Mouse (Mus musculus) midbrain, embryonic 12.5 days (tissue): Measurements from ENCODE around the gene Glrx. TPM values are rescaled to one million over a fixed set of nuclear protein-coding genes. Genes with fewer than 3 reads are reported as not detected.
A peak's percentile ranks its signal among the peaks of the same experiment; 100 is the strongest.
"Not testable (repeated sequence)": the region's sequence is repeated elsewhere in the genome, so short reads cannot be mapped to it uniquely, and the experiment has no call there.

ENCODE experiments used
- ATAC-seq: fragments of 200-750 bp; cut with Nextera tagmentation; 2 replicates; pipeline ENCODE4 v1.8.0; 2017; ENCODE audit warnings: low read depth, moderate TSS enrichment, moderate library complexity; ENCODE audit not compliant: low FRiP score
- H3K27ac ChIP-seq: fragments of 300-500 bp; sonication (generic); replicated peaks from 2 replicates; pipeline ENCODE4 v1.5.1; 2016; ENCODE audit warnings: mild to moderate bottlenecking
- H3K27me3 ChIP-seq: fragments of 300-500 bp; sonication (generic); 2 replicates; pipeline ENCODE4 v1.6.1; 2016; ENCODE audit warnings: mild to moderate bottlenecking
- H3K36me3 ChIP-seq: fragments of 300-500 bp; sonication (generic); 2 replicates; pipeline ENCODE4 v1.6.1; 2016
- H3K4me1 ChIP-seq: fragments of 300-500 bp; sonication (generic); 2 replicates; pipeline ENCODE4 v1.6.1; 2016
- H3K4me2 ChIP-seq: fragments of 300-500 bp; sonication (generic); replicated peaks from 2 replicates; pipeline ENCODE4 v1.6.1; 2016; ENCODE audit warnings: mild to moderate bottlenecking, moderate library complexity
- H3K4me3 ChIP-seq: fragments of 300-500 bp; sonication (generic); 2 replicates; pipeline ENCODE4 v1.5.1; 2016; ENCODE audit warnings: mild to moderate bottlenecking
- H3K9ac ChIP-seq: fragments of 300-500 bp; sonication (generic); replicated peaks from 2 replicates; pipeline ENCODE4 v1.6.1; 2016; ENCODE audit warnings: mild to moderate bottlenecking, moderate library complexity
- H3K9me3 ChIP-seq: fragments of 300-500 bp; sonication (generic); 2 replicates; pipeline ENCODE4 v1.6.1; 2016; ENCODE audit warnings: mild to moderate bottlenecking
- WGBS: fragments of 180-500 bp; shearing (Covaris S2); methylation state at CpG from one replicate; pipeline ENCODE4 v1.1.7; 2016; 5-methylcytosine and 5-hydroxymethylcytosine counted together
- polyA plus RNA-seq: library from polyadenylated mRNA; unstranded; fragments of >200 nt; fragmentation: Nextera tagmentation; extraction: Ambion mirVana; gene quantifications from 2 replicates; pipeline ENCODE4 v1.2.1, GENCODE M21; 2016

Glrx gene
- polyA plus RNA-seq, 1 experiment from 2014 or later, result 25.0 TPM

GRCm38 (mm10) chr13:75867876-75868275 lies 28.2 kb downstream of the Glrx start:
- peaks cover 27% of the 10 kb centered on the region for H3K36me3 ChIP-seq
- ATAC-seq, result no peak
- H3K4me2 ChIP-seq, result no peak overlapping the region
- H3K4me1 ChIP-seq, result no peaks in the 10 kb centered on the region
- no peak overlapping the region for H3K4me3 ChIP-seq
- WGBS, result 99% methylated on average over 2 of the region's 2 CpGs
- H3K9ac ChIP-seq, result no peak overlapping the region
- H3K27ac ChIP-seq, result no peak overlapping the region
- no peaks in the 10 kb centered on the region for H3K9me3 ChIP-seq
- no peaks in the 10 kb centered on the region for H3K27me3 ChIP-seq

DNA sequence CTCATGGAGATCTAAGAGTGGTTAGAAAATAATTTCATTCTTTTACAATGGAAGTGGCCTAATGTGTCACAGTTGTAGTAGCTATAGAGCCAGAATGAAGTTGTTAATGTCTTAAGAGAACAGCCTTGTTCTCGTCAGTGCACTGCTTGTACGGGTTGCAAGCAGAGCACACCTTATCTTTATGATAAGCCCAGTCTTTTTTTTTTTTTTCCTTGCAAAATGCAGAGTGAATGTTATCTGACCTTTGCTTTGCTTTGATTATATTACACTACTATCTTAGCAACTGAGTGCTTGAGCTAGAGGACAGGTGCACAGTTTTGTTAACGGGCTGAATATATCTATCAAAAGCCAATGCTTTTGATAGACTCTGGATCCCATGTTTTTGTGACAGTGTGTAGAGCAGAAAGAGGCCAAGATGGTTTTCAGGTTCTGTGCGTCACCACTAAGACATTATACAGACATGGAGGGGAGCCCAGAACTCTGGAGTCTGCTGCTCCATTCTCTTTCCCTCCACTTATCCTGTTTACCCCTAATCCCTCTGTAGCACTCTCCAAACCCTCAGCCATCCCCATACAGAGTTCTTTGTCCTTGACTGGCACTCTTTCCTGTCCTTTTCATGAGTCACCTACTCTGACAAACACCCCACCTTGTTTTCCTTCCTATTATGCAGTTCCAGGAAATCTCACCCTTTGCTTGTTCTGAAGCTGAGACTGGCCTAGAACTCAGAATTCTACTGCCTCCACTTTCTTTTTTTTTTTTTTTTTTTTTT lies 35.1 kb downstream of the Glrx start:
- Histone ChIP-seq H3K27ac (no peak overlapping the region), H3K36me3 (peaks cover 50% of the 10 kb centered on the region), H3K9ac (no peak overlapping the region), H3K27me3 (no peaks in the 10 kb centered on the region), H3K4me2 (no peak overlapping the region), H3K9me3 (no peaks in the 10 kb centered on the region), H3K4me3 (no peak overlapping the region), H3K4me1 (no peaks in the 10 kb centered on the region)
- WGBS, result 86% methylated on average over 4 of the region's 4 CpGs
- ATAC-seq, result no peak

- ATAC-seq, H3K4me2 ChIP-seq, H3K4me3 ChIP-seq, H3K9ac ChIP-seq, H3K4me1 ChIP-seq, H3K27ac ChIP-seq, H3K9me3 ChIP-seq, H3K27me3 ChIP-seq: not testable (repeated sequence)
- WGBS, result 69% methylated on average over 7 of the region's 7 CpGs
- peaks cover 48% of the 10 kb centered on the region for H3K36me3 ChIP-seq
These were observed 36.5 kb downstream of the Glrx start for GRCm38 (mm10) chr13:75876188-75876587.

DNA sequence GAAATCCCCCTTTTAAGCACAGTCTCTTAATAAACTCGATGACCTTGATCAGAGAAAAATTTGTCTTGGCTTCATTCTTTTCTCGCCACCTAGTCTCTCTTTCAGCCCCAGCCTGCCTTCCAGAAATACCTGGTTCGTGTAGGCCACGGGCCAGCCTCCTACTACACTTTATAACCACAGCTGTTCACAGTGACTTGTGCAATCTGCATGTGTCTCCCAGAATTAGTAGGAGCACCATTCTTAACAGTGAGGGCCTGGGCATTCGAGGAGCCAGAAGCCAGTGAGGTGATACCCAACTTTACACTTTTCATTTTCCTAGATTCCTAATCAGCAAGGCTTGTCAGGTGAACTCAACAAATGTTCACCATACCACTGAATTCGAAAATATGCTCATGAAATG lies 36.9 kb downstream of the Glrx start:
- Histone ChIP-seq H3K9me3 (no peaks in the 10 kb centered on the region), H3K27me3 (no peaks in the 10 kb centered on the region), H3K4me3 (no peak overlapping the region), H3K27ac (no peak overlapping the region), H3K4me2 (no peak overlapping the region), H3K4me1 (no peaks in the 10 kb centered on the region), H3K9ac (no peak overlapping the region), H3K36me3 (peaks cover 45% of the 10 kb centered on the region)
- ATAC-seq, result no peak
- 90% methylated on average over 6 of the region's 6 CpGs for WGBS

GRCm38 (mm10) chr13:75877907-75878306 lies 38.2 kb downstream of the Glrx start:
- no peak overlapping the region for H3K27ac ChIP-seq
- H3K9ac ChIP-seq, result no peak overlapping the region
- H3K36me3 ChIP-seq, result peaks cover 39% of the 10 kb centered on the region
- no peaks in the 10 kb centered on the region for H3K9me3 ChIP-seq
- H3K4me3 ChIP-seq, result no peak overlapping the region
- H3K4me1 ChIP-seq, result no peaks in the 10 kb centered on the region
- no peak overlapping the region for H3K4me2 ChIP-seq
- peak; percentile 44; the same call in 1 of the 2 replicates for ATAC-seq
- H3K27me3 ChIP-seq, result no peaks in the 10 kb centered on the region

GRCm38 (mm10) chr13:75879756-75880155 lies 40.1 kb downstream of the Glrx start:
- H3K4me1 ChIP-seq, result no peaks in the 10 kb centered on the region
- ATAC-seq, result no peak
- H3K27ac ChIP-seq, result no peak overlapping the region
- 87% methylated on average over 3 of the region's 3 CpGs for WGBS
- no peaks in the 10 kb centered on the region for H3K9me3 ChIP-seq
- no peak overlapping the region for H3K9ac ChIP-seq
- H3K4me3 ChIP-seq, result no peak overlapping the region
- H3K36me3 ChIP-seq, result peaks cover 30% of the 10 kb centered on the region
- no peaks in the 10 kb centered on the region for H3K27me3 ChIP-seq
- no peak overlapping the region for H3K4me2 ChIP-seq

- Histone ChIP-seq H3K36me3 (peaks cover 27% of the 10 kb centered on the region), H3K9ac (no peak overlapping the region), H3K27ac (no peak overlapping the region), H3K4me3 (no peak overlapping the region), H3K9me3 (no peaks in the 10 kb centered on the region), H3K4me1 (no peaks in the 10 kb centered on the region), H3K27me3 (no peaks in the 10 kb centered on the region), H3K4me2 (no peak overlapping the region)
- ATAC-seq, result peak; percentile 66
- WGBS, result 75% methylated on average over 2 of the region's 2 CpGs
These were observed 40.8 kb downstream of the Glrx start for GRCm38 (mm10) chr13:75880501-75880900.

- Histone ChIP-seq H3K4me2 (no peak overlapping the region), H3K9me3 (no peaks in the 10 kb centered on the region), H3K27ac (no peak overlapping the region), H3K4me3 (no peak overlapping the region), H3K27me3 (no peaks in the 10 kb centered on the region), H3K4me1 (no peaks in the 10 kb centered on the region), H3K9ac (no peak overlapping the region), H3K36me3 (peaks cover 17% of the 10 kb centered on the region)
- ATAC-seq, result no peak
- WGBS, result 88% methylated on average over 3 of the region's 3 CpGs
These were observed 44.1 kb downstream of the Glrx start for GRCm38 (mm10) chr13:75883792-75884191.

DNA sequence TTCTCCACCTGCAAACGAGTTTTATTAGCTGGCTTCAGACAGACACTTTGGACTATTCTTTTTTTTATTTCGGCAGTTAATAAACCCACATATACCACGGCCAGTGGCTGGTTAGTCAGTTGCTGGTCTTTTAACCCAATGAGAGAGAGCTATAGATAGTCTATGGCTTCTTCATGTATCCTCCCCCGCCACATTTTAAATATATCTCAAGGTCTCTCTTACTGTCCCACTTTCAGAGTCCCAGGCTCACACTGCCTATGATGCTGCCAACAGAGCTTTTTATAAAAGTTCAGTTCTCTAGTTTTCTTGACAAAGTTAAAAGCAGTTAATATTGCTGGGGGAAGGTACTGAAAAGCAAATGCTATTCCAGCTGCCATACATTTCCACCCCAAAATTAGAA lies 52.2 kb downstream of the Glrx start:
- H3K36me3 ChIP-seq, result peaks cover 33% of the 10 kb centered on the region
- H3K4me1 ChIP-seq, result no peaks in the 10 kb centered on the region
- no peaks in the 10 kb centered on the region for H3K27me3 ChIP-seq
- H3K27ac ChIP-seq, result no peak overlapping the region
- H3K4me3 ChIP-seq, result no peak overlapping the region
- H3K9ac ChIP-seq, result no peak overlapping the region
- no peaks in the 10 kb centered on the region for H3K9me3 ChIP-seq
- H3K4me2 ChIP-seq, result no peak overlapping the region
- 89% methylated on average over 4 of the region's 4 CpGs for WGBS
- ATAC-seq, result no peak

- Histone ChIP-seq H3K9me3 (no peaks in the 10 kb centered on the region), H3K4me3 (no peak overlapping the region), H3K4me2 (no peak overlapping the region), H3K27me3 (no peaks in the 10 kb centered on the region), H3K36me3 (peaks cover 29% of the 10 kb centered on the region), H3K9ac (no peak overlapping the region), H3K4me1 (no peaks in the 10 kb centered on the region), H3K27ac (no peak overlapping the region)
- ATAC-seq, result no peak
- WGBS, result 96% methylated on average over 3 of the region's 3 CpGs
These were observed 52.6 kb downstream of the Glrx start for GRCm38 (mm10) chr13:75892291-75892690.

DNA sequence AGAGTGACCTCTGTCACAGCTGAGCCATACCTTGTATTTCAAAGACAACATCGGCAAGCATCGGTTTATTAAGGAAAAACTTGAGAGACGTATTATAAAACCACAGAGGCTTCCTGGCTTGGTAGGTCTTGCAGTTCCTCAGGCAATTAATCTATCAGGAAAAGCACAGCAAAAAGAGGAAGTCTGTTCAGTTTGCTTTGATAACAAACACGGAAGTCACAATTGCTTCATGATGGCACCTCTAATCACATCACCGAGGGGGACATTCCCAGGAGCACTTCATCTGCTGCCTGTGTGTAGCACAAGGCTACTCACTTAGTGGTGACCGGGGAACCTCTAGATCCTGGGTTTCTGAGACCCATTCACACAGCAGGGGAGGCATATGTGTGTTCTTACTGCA lies 53.2 kb downstream of the Glrx start:
- H3K4me3 ChIP-seq, result no peak overlapping the region
- WGBS, result 93% methylated on average over 6 of the region's 6 CpGs
- ATAC-seq, result no peak

More for the DNA sequence above, 53.2 kb downstream of the Glrx start:
- Histone ChIP-seq H3K27ac (no peak overlapping the region), H3K4me2 (no peak overlapping the region), H3K36me3 (peaks cover 28% of the 10 kb centered on the region), H3K9me3 (no peaks in the 10 kb centered on the region), H3K9ac (no peak overlapping the region), H3K27me3 (no peaks in the 10 kb centered on the region), H3K4me1 (no peaks in the 10 kb centered on the region)
